Comparison of ENCODE assay signal across 8 mouse cellular contexts in genomic region chr6:91616541-91616940, GRCm38 (mm10).
DNase-seq lines count a peak whose midpoint lies in the region; ATAC-seq lines count a peak whose summit lies in the region.

No protein-coding gene starts in this region.

- H3K9me3 ChIP-seq in heart, embryonic 14.5 days (ENCODE audit: control insufficient read depth, low read length): no peaks in the 10 kb centered on the region
- no peaks in the 10 kb centered on the region for H3K9me3 ChIP-seq in embryonic facial prominence, embryonic 11.5 days (replicated peaks; ENCODE audit: control insufficient read depth, low read length)
- no peaks in the 10 kb centered on the region; the same call in 1 of the 2 replicates for H3K9me3 ChIP-seq in hindbrain, embryonic 12.5 days (replicated peaks)
- H3K9me3 ChIP-seq in liver, embryonic 13.5 days (replicated peaks): no peaks in the 10 kb centered on the region

- H3K27me3 ChIP-seq in heart, embryonic 14.5 days (ENCODE audit: control insufficient read depth, insufficient read depth, low read length): no peaks in the 10 kb centered on the region
- H3K27me3 ChIP-seq in embryonic facial prominence, embryonic 11.5 days (ENCODE audit: control insufficient read depth, insufficient read depth, low read length): no peaks in the 10 kb centered on the region
- no peaks in the 10 kb centered on the region for H3K27me3 ChIP-seq in hindbrain, embryonic 12.5 days
- no peaks in the 10 kb centered on the region for H3K27me3 ChIP-seq in liver, embryonic 13.5 days

- no peak overlapping the region for H3K9ac ChIP-seq in heart, embryonic 14.5 days (ENCODE audit: low read length)
- peak overlapping the region; percentile 79 for H3K9ac ChIP-seq in embryonic facial prominence, embryonic 11.5 days (replicated peaks; ENCODE audit: low read length)
- H3K9ac ChIP-seq in hindbrain, embryonic 12.5 days: peak overlapping the region; percentile 65
- H3K9ac ChIP-seq in liver, embryonic 13.5 days: no peak overlapping the region

- intact Hi-C loops in heart, postnatal 25 days (cut with DNase I): no loop called here

- H3K36me3 ChIP-seq in heart, embryonic 14.5 days (ENCODE audit: control insufficient read depth, insufficient read depth, low read length): no peaks in the 10 kb centered on the region
- H3K36me3 ChIP-seq in embryonic facial prominence, embryonic 11.5 days (replicated peaks; ENCODE audit: control insufficient read depth, insufficient read depth, low read depth, low read length): no peaks in the 10 kb centered on the region
- H3K36me3 ChIP-seq in hindbrain, embryonic 12.5 days: no peaks in the 10 kb centered on the region
- H3K36me3 ChIP-seq in liver, embryonic 13.5 days: no peaks in the 10 kb centered on the region

- DNase-seq in heart, postnatal 25 days (ENCODE audit: low spot score): no peak
- DNase-seq in embryonic facial prominence, embryonic 11.5 days (ENCODE audit: low spot score): no peak
- no peak for DNase-seq in liver, embryonic 13.5 days
- DNase-seq in retina, postnatal 1 day: peak; percentile 86
- DNase-seq in spleen, adult 18-20 months: no peak
- no peak for DNase-seq in adrenal gland, postnatal 10 days

- WGBS in heart, embryonic 14.5 days: 76% methylated on average over 7 of the region's 7 CpGs
- WGBS in embryonic facial prominence, embryonic 11.5 days: 58% methylated on average over 7 of the region's 7 CpGs
- 43% methylated on average over 7 of the region's 7 CpGs for WGBS in hindbrain, embryonic 12.5 days
- 65% methylated on average over 7 of the region's 7 CpGs for WGBS in liver, embryonic 13.5 days (ENCODE audit: insufficient replicate concordance)

- peaks cover 23 to 25% of the 10 kb centered on the region in 2 experiments for H3K4me1 ChIP-seq in heart, embryonic 14.5 days (ENCODE audit: control insufficient read depth in 2 of 2, insufficient read depth in 2 of 2, low read length in 2 of 2)
- H3K4me1 ChIP-seq in embryonic facial prominence, embryonic 11.5 days (ENCODE audit: control insufficient read depth, insufficient read depth, low read length): peaks cover 4% of the 10 kb centered on the region; the same call in 1 of the 2 replicates
- peaks cover 28% of the 10 kb centered on the region for H3K4me1 ChIP-seq in hindbrain, embryonic 12.5 days
- peaks cover 17% of the 10 kb centered on the region for H3K4me1 ChIP-seq in liver, embryonic 13.5 days (replicated peaks)

- peak overlapping the region; percentile 52 for H3K4me2 ChIP-seq in heart, embryonic 14.5 days (ENCODE audit: low read length)
- H3K4me2 ChIP-seq in embryonic facial prominence, embryonic 11.5 days (ENCODE audit: low read depth, low read length): peak overlapping the region; percentile 73
- H3K4me2 ChIP-seq in hindbrain, embryonic 12.5 days (replicated peaks): peak overlapping the region; percentile 58
- peak overlapping the region; percentile 54 for H3K4me2 ChIP-seq in liver, embryonic 13.5 days

- H3K4me3 ChIP-seq in heart, embryonic 14.5 days (ENCODE audit: control insufficient read depth in 1 of 2, insufficient read depth in 1 of 2, low read depth in 1 of 2, low read length in 2 of 2): no peak overlapping the region
- no peak overlapping the region; the same call in 1 of the 2 replicates for H3K4me3 ChIP-seq in embryonic facial prominence, embryonic 11.5 days (ENCODE audit: low read depth, low read length)
- H3K4me3 ChIP-seq in hindbrain, embryonic 12.5 days: peak overlapping the region; percentile 33
- no peak overlapping the region for H3K4me3 ChIP-seq in liver, embryonic 13.5 days (replicated peaks)

- no peak overlapping the region for H3K27ac ChIP-seq in heart, embryonic 14.5 days (replicated peaks in 1 of 2; ENCODE audit: control insufficient read depth in 1 of 2, insufficient read depth in 1 of 2, low read depth in 2 of 2, low read length in 2 of 2)
- H3K27ac ChIP-seq in embryonic facial prominence, embryonic 11.5 days (replicated peaks; ENCODE audit: low read depth, low read length): peak overlapping the region; percentile 35; the same call in 1 of the 2 replicates
- H3K27ac ChIP-seq in hindbrain, embryonic 12.5 days: peak overlapping the region; percentile 85
- H3K27ac ChIP-seq in liver, embryonic 13.5 days: no peak overlapping the region

- no peak for ATAC-seq in heart, embryonic 14.5 days (ENCODE audit: insufficient number of reproducible peaks, insufficient read depth, low FRiP score, low read depth)
- no peak for ATAC-seq in embryonic facial prominence, embryonic 11.5 days (replicated peaks; ENCODE audit: insufficient number of reproducible peaks, low FRiP score, low TSS enrichment, low read depth)
- peak; percentile 59 for ATAC-seq in hindbrain, embryonic 12.5 days (ENCODE audit: low FRiP score)
- ATAC-seq in liver, embryonic 13.5 days (ENCODE audit: low read depth): no peak

Comparison
In these comparisons a context has a peak if more than half of its experiments do, and no peak if none do; other contexts are left out.
1. H3K27ac ChIP-seq: peak in embryonic facial prominence, embryonic 11.5 days (single experiment) and hindbrain, embryonic 12.5 days (single experiment); none in heart, embryonic 14.5 days (0 of 2) and liver, embryonic 13.5 days (single experiment).
2. H3K9ac ChIP-seq: peak in embryonic facial prominence, embryonic 11.5 days (single experiment) and hindbrain, embryonic 12.5 days (single experiment); none in heart, embryonic 14.5 days (single experiment) and liver, embryonic 13.5 days (single experiment).
3. Peak in every context shown above with its lines, with median percentiles within 50 percentile points of each other: H3K4me2 ChIP-seq.